Mouse (Mus musculus): Measurements from ENCODE around the gene Sorcs1.

Sorcs1 gene

DNA sequence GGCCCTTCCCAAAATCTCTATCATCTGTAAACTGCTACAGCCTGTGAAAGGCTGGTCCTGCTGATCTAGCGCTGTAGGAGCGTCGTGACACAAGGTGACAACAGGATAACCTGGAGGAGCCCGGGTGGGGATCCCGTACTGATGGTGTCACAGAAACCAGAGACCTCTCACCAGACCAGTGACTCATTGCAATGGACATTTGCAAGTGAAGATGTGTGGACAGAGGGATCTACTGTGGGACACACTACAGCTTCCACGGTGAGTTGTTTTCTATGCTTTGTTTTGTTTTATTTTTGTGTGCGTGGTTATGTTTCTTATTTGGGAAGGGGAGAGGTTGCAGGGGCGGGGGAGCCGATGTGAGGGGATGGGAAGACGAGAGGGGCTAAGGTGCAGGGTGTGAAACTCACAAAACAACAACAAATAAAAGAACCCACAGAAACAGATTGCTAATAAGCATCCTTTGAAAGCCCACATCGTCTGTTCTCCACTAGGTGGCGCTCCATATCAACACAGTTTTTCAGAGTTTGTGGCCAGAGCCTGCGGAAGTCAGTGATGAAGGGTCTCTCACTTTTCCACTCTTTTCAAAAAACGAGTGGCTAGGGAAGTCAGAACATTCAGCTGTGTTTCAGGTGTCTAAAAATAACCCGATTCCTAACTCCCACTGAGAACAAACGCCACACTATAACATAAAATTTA, 419.6 kb downstream of the Sorcs1 start:
- DNase-seq (ENCODE audit: low read depth, low spot score) = peak; percentile 65

- DNase-seq (ENCODE audit: low read depth, low spot score) = no peak
Observed at GRCm38 (mm10) chr19:50220476-50220875, 458.0 kb downstream of the Sorcs1 start.

DNA sequence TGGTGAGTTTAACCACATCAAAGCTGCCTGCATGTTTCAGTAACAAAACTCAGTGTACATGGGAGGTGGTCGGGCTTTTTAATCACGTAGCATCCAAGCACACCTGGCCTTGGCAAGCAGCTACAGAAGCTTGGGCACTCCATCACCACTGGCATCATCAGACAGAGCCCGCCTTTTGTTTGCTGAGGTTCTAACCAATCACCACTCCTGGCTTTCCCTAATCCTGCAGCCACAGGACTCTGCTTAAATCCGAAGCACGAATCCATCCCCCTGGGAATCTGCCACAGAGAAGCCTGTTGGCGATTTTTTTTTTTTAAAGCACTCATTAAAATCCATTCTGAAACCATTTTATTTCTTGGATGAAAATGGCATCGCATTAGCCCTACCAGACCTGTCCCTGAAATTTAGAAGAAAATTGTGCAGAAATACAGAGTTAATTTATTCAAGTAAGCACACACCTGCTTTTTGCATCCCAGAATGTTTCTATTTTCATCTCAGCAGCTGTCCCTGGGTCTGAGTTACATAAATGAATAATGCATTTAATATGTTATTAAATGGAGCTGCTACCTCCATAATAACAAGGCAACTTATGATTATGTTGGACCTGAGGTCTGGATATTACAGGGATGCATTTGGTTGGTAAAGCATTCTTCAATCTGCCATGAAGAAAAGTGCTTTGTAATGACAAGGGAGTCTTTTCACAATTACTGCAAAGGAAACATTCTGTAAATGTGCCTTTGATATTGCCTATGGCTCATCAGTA, 463.8 kb downstream of the Sorcs1 start:
- DNase-seq (ENCODE audit: low read depth, low spot score) = peak; percentile 45

DNA sequence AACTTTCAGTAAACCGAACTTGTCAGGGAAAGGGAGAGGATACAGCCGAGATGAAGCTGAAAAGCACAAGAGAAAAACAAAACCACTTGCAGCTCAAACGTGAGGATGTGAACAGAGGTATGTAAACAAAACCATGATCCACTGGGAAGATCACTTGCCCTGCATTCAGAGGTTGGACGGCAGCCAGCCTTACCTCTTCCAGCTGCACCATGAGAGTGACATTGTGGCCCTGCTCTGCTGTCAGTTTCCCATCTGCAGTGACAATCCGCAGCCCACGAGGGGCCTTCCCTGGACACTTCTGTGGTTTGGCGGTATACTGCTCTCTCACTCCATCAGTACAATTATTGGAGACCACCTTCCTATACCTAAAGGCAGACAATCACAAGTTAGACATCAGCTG, 468.0 kb downstream of the Sorcs1 start:
- DNase-seq (ENCODE audit: low read depth, low spot score) = no peak

GRCm38 (mm10) chr19:50204341-50204740, 474.1 kb downstream of the Sorcs1 start:
- DNase-seq (ENCODE audit: low read depth, low spot score) = no peak

- no peak for DNase-seq (ENCODE audit: low read depth, low spot score)
Observed at GRCm38 (mm10) chr19:50196592-50196991, 481.9 kb downstream of the Sorcs1 start.

DNA sequence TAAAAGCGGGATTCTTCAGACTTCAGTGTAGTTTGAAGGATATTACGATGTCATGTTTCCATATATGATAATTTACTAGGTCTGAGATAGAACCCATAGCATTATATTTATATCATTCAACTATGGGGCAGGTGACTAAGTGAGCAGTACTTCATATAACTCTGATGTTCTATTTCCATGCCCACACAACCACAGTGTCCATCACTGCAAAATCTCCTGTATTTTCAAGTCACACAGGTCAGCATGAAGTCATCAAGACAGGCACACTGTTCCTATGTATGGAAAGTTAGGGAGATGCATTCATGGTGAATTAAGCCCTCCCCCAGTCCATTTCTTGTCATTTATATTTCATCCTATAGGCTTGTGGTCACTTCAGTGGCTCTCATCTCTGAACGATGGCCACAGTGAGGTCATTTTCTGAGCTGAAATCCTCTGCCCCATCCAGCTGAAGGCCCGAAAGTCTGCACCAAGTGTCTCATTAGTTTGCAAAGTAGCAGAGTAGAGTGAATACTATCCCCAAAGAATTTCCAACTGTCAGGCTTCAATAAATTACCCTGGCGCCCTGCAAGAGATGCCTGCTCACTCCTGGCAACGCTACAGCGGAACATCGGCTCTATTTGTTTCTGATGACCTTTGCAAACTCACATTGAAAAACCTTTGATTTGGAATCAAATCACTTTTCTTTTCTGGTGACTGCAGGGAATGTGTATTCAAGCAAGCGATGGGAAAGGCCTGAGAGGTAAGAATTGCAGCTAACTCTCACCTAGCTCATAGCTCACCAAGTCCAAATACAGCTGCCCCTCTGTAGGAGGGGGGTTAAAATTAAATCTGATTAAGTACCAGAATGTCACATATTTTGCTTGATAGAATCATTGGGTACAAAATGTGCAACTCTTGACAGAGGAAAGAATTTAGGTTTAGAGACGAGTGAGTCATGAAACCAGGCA, 492.4 kb downstream of the Sorcs1 start:
- DNase-seq (ENCODE audit: low read depth, low spot score) = no peak

DNA sequence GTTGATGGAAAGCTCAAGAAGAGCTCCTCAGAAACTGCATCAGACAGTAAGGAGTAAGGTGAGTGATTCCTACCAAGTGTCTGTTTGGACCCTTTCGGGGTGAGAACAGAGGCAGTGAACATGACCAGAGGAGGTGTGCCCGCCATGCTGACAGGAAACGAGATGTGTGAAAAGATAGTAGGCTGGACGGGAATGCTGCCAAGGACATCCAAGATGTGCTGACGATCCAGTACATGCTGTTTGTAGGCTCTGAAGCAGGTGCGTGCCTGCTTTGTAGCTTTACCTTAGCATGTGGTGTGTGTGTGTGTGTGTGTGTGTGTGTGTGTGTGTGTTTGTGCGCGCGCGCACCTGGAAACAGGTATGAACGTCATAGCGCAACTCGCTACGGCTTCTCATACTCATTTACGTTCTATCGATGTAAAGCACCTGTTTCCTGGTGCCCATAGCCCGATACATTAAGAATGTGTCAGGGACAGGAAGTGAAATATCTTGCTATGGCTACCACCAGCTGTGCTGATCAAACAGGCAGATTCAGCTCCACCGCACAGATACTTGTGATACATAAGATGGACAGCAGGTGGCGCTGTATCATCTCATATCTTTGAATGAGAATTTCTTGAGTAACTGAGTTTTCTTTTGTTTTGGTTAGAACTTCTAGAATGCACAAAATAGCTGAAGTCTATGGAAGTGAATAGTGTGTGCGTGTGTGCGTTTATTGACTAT, 493.4 kb downstream of the Sorcs1 start:
- peak; percentile 80 for DNase-seq (ENCODE audit: low read depth, low spot score)

- no peak for DNase-seq (ENCODE audit: low read depth, low spot score)
Observed at GRCm38 (mm10) chr19:50178851-50179250, 499.6 kb downstream of the Sorcs1 start.

DNA sequence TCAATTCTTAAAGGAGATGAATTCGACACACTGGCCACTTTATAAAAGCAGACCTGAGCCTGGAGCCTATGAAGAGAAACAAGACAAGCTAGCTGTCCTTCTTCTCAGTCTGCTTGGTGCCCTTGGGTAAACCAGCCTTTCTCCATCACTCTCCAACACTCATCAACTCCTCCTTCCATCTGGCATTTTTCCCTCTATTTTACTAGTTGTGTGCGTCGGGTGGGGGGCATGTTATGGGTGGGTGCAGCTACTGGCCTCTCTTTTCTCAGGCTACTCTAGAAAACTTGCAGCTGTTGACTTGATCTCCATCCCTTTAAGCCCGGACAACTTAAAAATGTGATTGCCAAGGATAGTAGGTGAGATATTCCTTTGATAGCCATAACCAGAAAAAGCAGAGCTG, 500.3 kb downstream of the Sorcs1 start:
- DNase-seq (ENCODE audit: low read depth, low spot score) = no peak

- DNase-seq (ENCODE audit: low read depth, low spot score) = peak; percentile 55
Observed at GRCm38 (mm10) chr19:50171849-50172248, 506.6 kb downstream of the Sorcs1 start.

DNA sequence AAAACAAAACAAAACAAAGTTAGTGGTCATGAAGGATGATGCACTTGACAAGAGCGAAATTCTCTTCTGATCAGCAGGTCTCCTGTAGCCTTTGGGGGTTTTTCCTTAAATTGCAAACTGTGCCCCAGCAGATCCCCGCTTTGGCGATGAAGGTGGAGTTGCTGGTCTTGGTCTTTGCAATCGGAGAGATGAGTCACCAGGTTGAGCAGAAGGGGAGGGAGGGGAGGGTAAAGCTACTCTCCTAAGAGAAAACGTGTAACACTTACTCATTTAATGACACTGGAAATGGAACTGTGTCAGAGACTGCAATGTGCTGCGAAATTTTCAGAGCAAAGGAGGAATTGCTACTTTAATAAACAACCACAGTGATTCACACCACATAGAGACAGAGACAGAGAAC, 527.3 kb downstream of the Sorcs1 start:
- peak; percentile 60 for DNase-seq (ENCODE audit: low read depth, low spot score)

DNA sequence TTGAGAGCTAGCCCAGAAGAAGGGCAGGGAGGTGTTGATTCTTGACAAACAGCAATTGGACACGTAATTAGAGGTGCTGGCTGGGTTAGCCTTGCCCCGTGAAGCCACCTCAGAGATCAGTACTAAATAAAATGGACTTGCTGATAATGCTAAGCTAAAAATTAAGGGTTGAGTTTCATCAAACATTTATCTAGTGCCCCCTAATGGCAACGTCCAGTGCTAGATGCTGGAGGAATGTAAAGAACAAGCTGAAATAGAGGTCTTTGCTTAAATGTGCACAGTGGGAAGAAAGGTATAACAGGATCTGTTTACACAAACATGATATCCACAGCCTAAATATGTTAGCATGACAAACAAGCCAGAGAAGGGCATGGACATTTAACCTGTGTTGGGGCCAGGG, 532.5 kb downstream of the Sorcs1 start:
- DNase-seq (ENCODE audit: low read depth, low spot score) = peak; percentile 49

- peak; percentile 70 for DNase-seq (ENCODE audit: low read depth, low spot score)
Observed at GRCm38 (mm10) chr19:50141853-50142252, 536.6 kb downstream of the Sorcs1 start.

- DNase-seq (ENCODE audit: low read depth, low spot score) = no peak
Observed at GRCm38 (mm10) chr19:50134656-50135055, 543.8 kb downstream of the Sorcs1 start.

- peak; percentile 3 for DNase-seq (ENCODE audit: low read depth, low spot score)
Observed at GRCm38 (mm10) chr19:50105842-50106585, 572.4 kb downstream of the Sorcs1 start.

All from brain, adult 2 months (tissue).